Mouse (Mus musculus) CH12.LX (cell line): ENCODE data around the gene Foxp1. TPM values are rescaled to one million over a fixed set of nuclear protein-coding genes. Genes with fewer than 3 reads are reported as not detected.

Experiments
- DNase-seq: peaks from one replicate; pipeline ENCODE4 v3.0.0-alpha.2; 2013; ENCODE audit errors: extremely low read depth
- H3K27ac ChIP-seq: 2 replicates; pipeline ENCODE4 v1.5.1; 2012; ENCODE audit warnings: low read depth, mild to moderate bottlenecking, control low read depth, moderate library complexity; ENCODE audit not compliant: insufficient read depth
- H3K27me3 ChIP-seq: replicated peaks from 2 replicates; pipeline ENCODE3; 2012; ENCODE audit warnings: inconsistent platforms
- H3K36me3 ChIP-seq, 2 experiments: replicated peaks in 1 of 2; 2 replicates each; pipeline versions ENCODE3 to v1.6.1; 2012; ENCODE audit warnings: inconsistent platforms in 1 of 2, low read length in 1 of 2, mild to moderate bottlenecking in 1 of 2, mixed read lengths in 1 of 2, moderate library complexity in 1 of 2; ENCODE audit not compliant: control insufficient read depth in 1 of 2, insufficient read depth in 1 of 2
- H3K4me1 ChIP-seq, 2 experiments: 2 replicates each; pipeline ENCODE4 v1.6.1; 2012; ENCODE audit warnings: inconsistent platforms in 1 of 2, moderate library complexity in 1 of 2; ENCODE audit not compliant: insufficient read depth in 2 of 2, control insufficient read depth in 1 of 2
- H3K4me2 ChIP-seq: 2 replicates; pipeline ENCODE4 v1.6.1; 2012; ENCODE audit warnings: low read depth, mild to moderate bottlenecking, control low read depth; ENCODE audit not compliant: poor library complexity, insufficient read depth, severe bottlenecking
- H3K4me3 ChIP-seq, 3 experiments: fragments of 150-350 bp in 1 of 3; sonication (generic) in 1 of 3; replicated peaks in 1 of 3; 2 replicates each; pipeline versions ENCODE3 to v1.5.1; 2011 to 2012; ENCODE audit warnings: low read depth in 2 of 3, low read length in 2 of 3, mild to moderate bottlenecking in 2 of 3, moderate library complexity in 2 of 3, control low read depth in 1 of 3, improper control_type of control experiment in 1 of 3, inconsistent platforms in 1 of 3, mixed read lengths in 1 of 3; ENCODE audit not compliant: poor library complexity in 1 of 3
- H3K79me2 ChIP-seq: replicated peaks from 2 replicates; pipeline ENCODE4 v1.6.1; 2012; ENCODE audit warnings: mild to moderate bottlenecking, moderate library complexity; ENCODE audit not compliant: control insufficient read depth, poor library complexity, insufficient read depth, severe bottlenecking; ENCODE audit errors: extremely low read depth
- H3K9ac ChIP-seq: 2 replicates; pipeline ENCODE4 v1.6.1; 2012; ENCODE audit warnings: low read depth, mild to moderate bottlenecking, control low read depth, moderate library complexity; ENCODE audit not compliant: insufficient read depth
- H3K9me3 ChIP-seq: replicated peaks from 2 replicates; pipeline ENCODE3; 2012; ENCODE audit warnings: low read length, inconsistent platforms, mixed read lengths
- BHLHE40 ChIP-seq: IDR thresholded peaks from 2 replicates; pipeline ENCODE4 v1.6.1; 2011; ENCODE audit warnings: mild to moderate bottlenecking, low read depth, low read length, improper control_type of control experiment
- CHD1 ChIP-seq: IDR thresholded peaks from 2 replicates; pipeline ENCODE4 v1.6.1; 2012; ENCODE audit warnings: low read depth, low read length, improper control_type of control experiment, inconsistent platforms
- CTCF ChIP-seq, 2 experiments: IDR thresholded peaks in 1 of 2; conservative IDR thresholded peaks in 1 of 2; 2 replicates each; pipeline ENCODE4 v1.5.1; 2011 to 2012; ENCODE audit warnings: low read depth in 2 of 2, low read length in 2 of 2, improper control_type of control experiment in 1 of 2, inconsistent platforms in 1 of 2, mild to moderate bottlenecking in 1 of 2, moderate library complexity in 1 of 2
- ELF1 ChIP-seq: IDR thresholded peaks from 2 replicates; pipeline ENCODE4 v1.6.1; 2014; ENCODE audit warnings: low read depth, mild to moderate bottlenecking, inconsistent platforms, low read length, improper control_type of control experiment
- GABPA ChIP-seq: IDR thresholded peaks from 2 replicates; pipeline ENCODE4 v1.6.1; 2012; ENCODE audit warnings: low read depth, low read length, improper control_type of control experiment, inconsistent platforms; ENCODE audit not compliant: insufficient replicate concordance
- HCFC1 ChIP-seq: IDR thresholded peaks from 2 replicates; pipeline ENCODE4 v1.6.1; 2012; ENCODE audit warnings: low read depth, mild to moderate bottlenecking, inconsistent platforms, low read length, improper control_type of control experiment
- IRF4 ChIP-seq: IDR thresholded peaks from 2 replicates; pipeline ENCODE4 v1.6.1; 2014; ENCODE audit warnings: low read depth, mild to moderate bottlenecking, inconsistent platforms, low read length, improper control_type of control experiment
- JUN ChIP-seq: IDR thresholded peaks from 2 replicates; pipeline ENCODE4 v1.6.1; 2011; ENCODE audit warnings: low read depth, mild to moderate bottlenecking, low read length, improper control_type of control experiment, moderate library complexity; ENCODE audit not compliant: insufficient read depth
- JUND ChIP-seq: conservative IDR thresholded peaks from 2 replicates; pipeline ENCODE4 v1.6.1; 2011; ENCODE audit warnings: low read depth, low read length, improper control_type of control experiment
- KAT2A ChIP-seq: IDR thresholded peaks from 2 replicates; pipeline ENCODE4 v1.6.1; 2012; ENCODE audit warnings: low read length, improper control_type of control experiment, inconsistent platforms; ENCODE audit not compliant: insufficient replicate concordance
- MAFK ChIP-seq: IDR thresholded peaks from 2 replicates; pipeline ENCODE4 v1.6.1; 2011; ENCODE audit warnings: low read length, improper control_type of control experiment; ENCODE audit not compliant: insufficient replicate concordance
- MEF2A ChIP-seq: IDR thresholded peaks from 2 replicates; pipeline ENCODE4 v1.6.1; 2014; ENCODE audit warnings: low read depth, mild to moderate bottlenecking, inconsistent platforms, low read length, improper control_type of control experiment, borderline replicate concordance
- MXI1 ChIP-seq: IDR thresholded peaks from 2 replicates; pipeline ENCODE4 v1.6.1; 2011; ENCODE audit warnings: mild to moderate bottlenecking, low read depth, low read length, improper control_type of control experiment
- NELFE ChIP-seq: IDR thresholded peaks from 2 replicates; pipeline ENCODE4 v1.6.1; 2011; ENCODE audit warnings: low read depth, low read length, improper control_type of control experiment
- NRF1 ChIP-seq: IDR thresholded peaks from 2 replicates; pipeline ENCODE4 v1.6.1; 2014; ENCODE audit warnings: low read depth, mild to moderate bottlenecking, inconsistent platforms, low read length, improper control_type of control experiment, moderate library complexity
- POLR2A ChIP-seq: IDR thresholded peaks from 2 replicates; pipeline ENCODE4 v1.6.1; 2011; ENCODE audit warnings: low read depth, mild to moderate bottlenecking, improper control_type of control experiment, low read length
- RAD21 ChIP-seq: IDR thresholded peaks from 2 replicates; pipeline ENCODE4 v1.6.1; 2011; ENCODE audit warnings: low read depth, mild to moderate bottlenecking, low read length, improper control_type of control experiment, moderate library complexity
- RCOR1 ChIP-seq: conservative IDR thresholded peaks from 2 replicates; pipeline ENCODE4 v1.6.1; 2012; ENCODE audit warnings: low read depth, mild to moderate bottlenecking, inconsistent platforms, low read length, improper control_type of control experiment
- SMC3 ChIP-seq: IDR thresholded peaks from 2 replicates; pipeline ENCODE4 v1.6.1; 2011; ENCODE audit warnings: low read depth, low read length, improper control_type of control experiment
- UBTF ChIP-seq: IDR thresholded peaks from 2 replicates; pipeline ENCODE4 v1.6.1; 2012; ENCODE audit warnings: low read depth, mild to moderate bottlenecking, inconsistent platforms, low read length, improper control_type of control experiment, moderate library complexity
- ZMIZ1 ChIP-seq: IDR thresholded peaks from 2 replicates; pipeline ENCODE4 v1.6.1; 2012; ENCODE audit warnings: low read depth, mild to moderate bottlenecking, inconsistent platforms, low read length, improper control_type of control experiment
- ZNF384 ChIP-seq: IDR thresholded peaks from 2 replicates; pipeline ENCODE4 v1.6.1; 2012; ENCODE audit warnings: low read depth, low read length, improper control_type of control experiment, inconsistent platforms
- dilution Hi-C: fragments of 300-500 bp; cut with MboI; formaldehyde crosslinking; loops from 2 replicates; pipeline ENCODE4 v1.14.3; 2020; ENCODE audit warnings: low sequenced_read_pairs; ENCODE audit not compliant: extremely low pct_unique_long_range_greater_than_20kb, extremely low pct_ligation_motif_present
- in situ Hi-C: fragments of 300-500 bp; cut with MboI; formaldehyde crosslinking; loops from 3 replicates; pipeline ENCODE4 v1.14.3; 2019; ENCODE audit warnings: low sequenced_read_pairs, low pct_ligation_motif_present, low pct_unique_long_range_greater_than_20kb, mixed read lengths
- polyA plus RNA-seq: library from polyadenylated mRNA; unstranded; fragments of >175 nt; gene quantifications from 2 replicates; pipeline ENCODE4 v1.2.1, GENCODE M21; 2012; ENCODE audit warnings: low read depth; ENCODE audit not compliant: insufficient read length
- total RNA-seq, 2 experiments: library from RNA; depleted of rRNA; stranded (reverse); fragments of 300-350 nt in 1 of 2; fragments of >200 nt in 1 of 2; gene quantifications; 2 replicates each; pipeline ENCODE4 v1.2.3; 2012 to 2014

Gene Foxp1
- total and polyA plus RNA-seq, 3 experiments, result 66.5 to 105 (median 87.4) TPM

- in situ Hi-C loops, result no loop called here
- Histone ChIP-seq H3K36me3 (peaks cover 77 to 98% of the 10 kb centered on the region in 2 experiments), H3K4me3 (no peak overlapping the region), H3K27ac (no peak overlapping the region), H3K9ac (no peak overlapping the region), H3K27me3 (no peaks in the 10 kb centered on the region), H3K9me3 (peaks cover 10% of the 10 kb centered on the region), H3K4me2 (no peak overlapping the region), H3K79me2 (peaks cover 71% of the 10 kb centered on the region), H3K4me1 (peaks cover 5 to 55% of the 10 kb centered on the region in 2 experiments; a peak in 3 of 4 replicates)
- DNase-seq, result no peak
- TF ChIP-seq HCFC1 (no peak), CHD1 (no peak), KAT2A (no peak), NELFE (no peak), JUND (no peak), ZNF384 (no peak), MEF2A (no peak)
- dilution Hi-C loops, result no loop called here
These were observed 509.2 kb downstream of the Foxp1 start for GRCm38 (mm10) chr6:99013119-99013865.

- peaks cover 83 to 98% of the 10 kb centered on the region in 2 experiments for H3K36me3 ChIP-seq
- H3K27ac ChIP-seq, result no peak overlapping the region
- H3K9ac ChIP-seq, result no peak overlapping the region
- no peak overlapping the region for H3K4me3 ChIP-seq
- DNase-seq, result no peak
- no peak overlapping the region for H3K4me2 ChIP-seq
- TF ChIP-seq ELF1, result no peak
- TF ChIP-seq RCOR1, result no peak
- TF ChIP-seq MEF2A, result no peak
- no peak for TF ChIP-seq IRF4
- H3K79me2 ChIP-seq, result peaks cover 70% of the 10 kb centered on the region
- H3K27me3 ChIP-seq, result no peaks in the 10 kb centered on the region
- dilution Hi-C loops (no loop called here), in situ Hi-C loops (no loop called here)
- H3K4me1 ChIP-seq, result peaks cover 8 to 58% of the 10 kb centered on the region in 2 experiments; a peak in 3 of 4 replicates
- peaks cover 10% of the 10 kb centered on the region for H3K9me3 ChIP-seq
These were observed 510.5 kb downstream of the Foxp1 start for GRCm38 (mm10) chr6:99011895-99012584.

- Histone ChIP-seq H3K4me2 (no peak overlapping the region), H3K36me3 (peaks cover 76 to 98% of the 10 kb centered on the region in 2 experiments), H3K27me3 (no peaks in the 10 kb centered on the region), H3K4me3 (no peak overlapping the region), H3K4me1 (peaks cover 8 to 46% of the 10 kb centered on the region in 2 experiments; a peak in 3 of 4 replicates), H3K9ac (no peak overlapping the region), H3K9me3 (peaks cover 10% of the 10 kb centered on the region)
- no peak for DNase-seq
- in situ Hi-C loops (no loop called here), dilution Hi-C loops (no loop called here)
- TF ChIP-seq JUN (no peak), ZMIZ1 (no peak), UBTF (no peak), MXI1 (no peak), BHLHE40 (no peak), CHD1 (no peak), MAFK (no peak), ZNF384 (no peak), RAD21 (no peak), GABPA (no peak), MEF2A (no peak), RCOR1 (no peak), CTCF (conservative IDR thresholded peaks at IDR 0.05 in 1 of 2, IDR thresholded peaks at IDR 0.05 in 1 of 2; ENCODE audit: low read depth in 2 of 2, low read length in 2 of 2) (no peak), POLR2A (no peak), NRF1 (no peak), IRF4 (no peak), SMC3 (no peak)
- TF ChIP-seq, all 38 proteins: peak for 0
- Histone ChIP-seq H3K27ac (no peak overlapping the region), H3K79me2 (peaks cover 54% of the 10 kb centered on the region)
These were observed 512.8 kb downstream of the Foxp1 start for GRCm38 (mm10) chr6:99009771-99010170.
